Mouse (Mus musculus) CH12.LX (cell line): Measurements from ENCODE around the gene Atmin. TPM values are rescaled to one million over a fixed set of nuclear protein-coding genes. Genes with fewer than 3 reads are reported as not detected.

Source experiments
- DNase-seq: peaks from one replicate; pipeline ENCODE4 v3.0.0-alpha.2; 2013; ENCODE audit errors: extremely low read depth
- H3K27ac ChIP-seq: 2 replicates; pipeline ENCODE4 v1.5.1; 2012; ENCODE audit warnings: low read depth, mild to moderate bottlenecking, control low read depth, moderate library complexity; ENCODE audit not compliant: insufficient read depth
- H3K27me3 ChIP-seq: replicated peaks from 2 replicates; pipeline ENCODE3; 2012; ENCODE audit warnings: inconsistent platforms
- H3K36me3 ChIP-seq, 2 experiments: replicated peaks in 1 of 2; 2 replicates each; pipeline versions ENCODE3 to v1.6.1; 2012; ENCODE audit warnings: inconsistent platforms in 1 of 2, low read length in 1 of 2, mild to moderate bottlenecking in 1 of 2, mixed read lengths in 1 of 2, moderate library complexity in 1 of 2; ENCODE audit not compliant: control insufficient read depth in 1 of 2, insufficient read depth in 1 of 2
- H3K4me1 ChIP-seq, 2 experiments: 2 replicates each; pipeline ENCODE4 v1.6.1; 2012; ENCODE audit warnings: inconsistent platforms in 1 of 2, moderate library complexity in 1 of 2; ENCODE audit not compliant: insufficient read depth in 2 of 2, control insufficient read depth in 1 of 2
- H3K4me2 ChIP-seq: 2 replicates; pipeline ENCODE4 v1.6.1; 2012; ENCODE audit warnings: low read depth, mild to moderate bottlenecking, control low read depth; ENCODE audit not compliant: poor library complexity, insufficient read depth, severe bottlenecking
- H3K4me3 ChIP-seq, 3 experiments: fragments of 150-350 bp in 1 of 3; sonication (generic) in 1 of 3; replicated peaks in 1 of 3; 2 replicates each; pipeline versions ENCODE3 to v1.5.1; 2011 to 2012; ENCODE audit warnings: low read depth in 2 of 3, low read length in 2 of 3, mild to moderate bottlenecking in 2 of 3, moderate library complexity in 2 of 3, control low read depth in 1 of 3, improper control_type of control experiment in 1 of 3, inconsistent platforms in 1 of 3, mixed read lengths in 1 of 3; ENCODE audit not compliant: poor library complexity in 1 of 3
- H3K79me2 ChIP-seq: replicated peaks from 2 replicates; pipeline ENCODE4 v1.6.1; 2012; ENCODE audit warnings: mild to moderate bottlenecking, moderate library complexity; ENCODE audit not compliant: control insufficient read depth, poor library complexity, insufficient read depth, severe bottlenecking; ENCODE audit errors: extremely low read depth
- H3K9ac ChIP-seq: 2 replicates; pipeline ENCODE4 v1.6.1; 2012; ENCODE audit warnings: low read depth, mild to moderate bottlenecking, control low read depth, moderate library complexity; ENCODE audit not compliant: insufficient read depth
- H3K9me3 ChIP-seq: replicated peaks from 2 replicates; pipeline ENCODE3; 2012; ENCODE audit warnings: low read length, inconsistent platforms, mixed read lengths
- BHLHE40 ChIP-seq: IDR thresholded peaks from 2 replicates; pipeline ENCODE4 v1.6.1; 2011; ENCODE audit warnings: mild to moderate bottlenecking, low read depth, low read length, improper control_type of control experiment
- CHD1 ChIP-seq: IDR thresholded peaks from 2 replicates; pipeline ENCODE4 v1.6.1; 2012; ENCODE audit warnings: low read depth, low read length, improper control_type of control experiment, inconsistent platforms
- CHD2 ChIP-seq: IDR thresholded peaks from 2 replicates; pipeline ENCODE4 v1.6.1; 2011; ENCODE audit warnings: low read length, improper control_type of control experiment
- CTCF ChIP-seq, 2 experiments: IDR thresholded peaks in 1 of 2; conservative IDR thresholded peaks in 1 of 2; 2 replicates each; pipeline ENCODE4 v1.5.1; 2011 to 2012; ENCODE audit warnings: low read depth in 2 of 2, low read length in 2 of 2, improper control_type of control experiment in 1 of 2, inconsistent platforms in 1 of 2, mild to moderate bottlenecking in 1 of 2, moderate library complexity in 1 of 2
- E2F4 ChIP-seq: IDR thresholded peaks from 2 replicates; pipeline ENCODE4 v1.6.1; 2011; ENCODE audit warnings: low read depth, low read length, improper control_type of control experiment; ENCODE audit not compliant: insufficient replicate concordance
- EP300 ChIP-seq: IDR thresholded peaks from 2 replicates; pipeline ENCODE4 v1.6.1; 2011; ENCODE audit warnings: low read length, improper control_type of control experiment
- ETS1 ChIP-seq: conservative IDR thresholded peaks from 2 replicates; pipeline ENCODE4 v1.6.1; 2012; ENCODE audit warnings: low read depth, mild to moderate bottlenecking, inconsistent platforms, low read length, improper control_type of control experiment, moderate library complexity
- IRF4 ChIP-seq: IDR thresholded peaks from 2 replicates; pipeline ENCODE4 v1.6.1; 2014; ENCODE audit warnings: low read depth, mild to moderate bottlenecking, inconsistent platforms, low read length, improper control_type of control experiment
- JUN ChIP-seq: IDR thresholded peaks from 2 replicates; pipeline ENCODE4 v1.6.1; 2011; ENCODE audit warnings: low read depth, mild to moderate bottlenecking, low read length, improper control_type of control experiment, moderate library complexity; ENCODE audit not compliant: insufficient read depth
- MAFK ChIP-seq: IDR thresholded peaks from 2 replicates; pipeline ENCODE4 v1.6.1; 2011; ENCODE audit warnings: low read length, improper control_type of control experiment; ENCODE audit not compliant: insufficient replicate concordance
- MAZ ChIP-seq: IDR thresholded peaks from 2 replicates; pipeline ENCODE4 v1.6.1; 2012; ENCODE audit warnings: low read depth, mild to moderate bottlenecking, inconsistent platforms, low read length, improper control_type of control experiment, moderate library complexity
- MEF2A ChIP-seq: IDR thresholded peaks from 2 replicates; pipeline ENCODE4 v1.6.1; 2014; ENCODE audit warnings: low read depth, mild to moderate bottlenecking, inconsistent platforms, low read length, improper control_type of control experiment, borderline replicate concordance
- POLR2A ChIP-seq: IDR thresholded peaks from 2 replicates; pipeline ENCODE4 v1.6.1; 2011; ENCODE audit warnings: low read depth, mild to moderate bottlenecking, improper control_type of control experiment, low read length
- SIN3A ChIP-seq: IDR thresholded peaks from 2 replicates; pipeline ENCODE4 v1.6.1; 2012; ENCODE audit warnings: low read length, improper control_type of control experiment, inconsistent platforms
- SMC3 ChIP-seq: IDR thresholded peaks from 2 replicates; pipeline ENCODE4 v1.6.1; 2011; ENCODE audit warnings: low read depth, low read length, improper control_type of control experiment
- TBP ChIP-seq: conservative IDR thresholded peaks from 2 replicates; pipeline ENCODE4 v1.6.1; 2011; ENCODE audit warnings: low read depth, low read length, improper control_type of control experiment
- USF1 ChIP-seq: IDR thresholded peaks from 2 replicates; pipeline ENCODE4 v1.6.1; 2014; ENCODE audit warnings: low read depth, mild to moderate bottlenecking, inconsistent platforms, low read length, improper control_type of control experiment
- USF2 ChIP-seq: conservative IDR thresholded peaks from 2 replicates; pipeline ENCODE4 v1.6.1; 2011; ENCODE audit warnings: low read depth, low read length, improper control_type of control experiment
- dilution Hi-C: fragments of 300-500 bp; cut with MboI; formaldehyde crosslinking; loops from 2 replicates; pipeline ENCODE4 v1.14.3; 2020; ENCODE audit warnings: low sequenced_read_pairs; ENCODE audit not compliant: extremely low pct_unique_long_range_greater_than_20kb, extremely low pct_ligation_motif_present
- in situ Hi-C: fragments of 300-500 bp; cut with MboI; formaldehyde crosslinking; loops from 3 replicates; pipeline ENCODE4 v1.14.3; 2019; ENCODE audit warnings: low sequenced_read_pairs, low pct_ligation_motif_present, low pct_unique_long_range_greater_than_20kb, mixed read lengths
- polyA plus RNA-seq: library from polyadenylated mRNA; unstranded; fragments of >175 nt; gene quantifications from 2 replicates; pipeline ENCODE4 v1.2.1, GENCODE M21; 2012; ENCODE audit warnings: low read depth; ENCODE audit not compliant: insufficient read length
- total RNA-seq, 2 experiments: library from RNA; depleted of rRNA; stranded (reverse); fragments of 300-350 nt in 1 of 2; fragments of >200 nt in 1 of 2; gene quantifications; 2 replicates each; pipeline ENCODE4 v1.2.3; 2012 to 2014

The Atmin gene
- total and polyA plus RNA-seq, 3 experiments = 9.3 to 22.0 (median 14.8) TPM

DNA sequence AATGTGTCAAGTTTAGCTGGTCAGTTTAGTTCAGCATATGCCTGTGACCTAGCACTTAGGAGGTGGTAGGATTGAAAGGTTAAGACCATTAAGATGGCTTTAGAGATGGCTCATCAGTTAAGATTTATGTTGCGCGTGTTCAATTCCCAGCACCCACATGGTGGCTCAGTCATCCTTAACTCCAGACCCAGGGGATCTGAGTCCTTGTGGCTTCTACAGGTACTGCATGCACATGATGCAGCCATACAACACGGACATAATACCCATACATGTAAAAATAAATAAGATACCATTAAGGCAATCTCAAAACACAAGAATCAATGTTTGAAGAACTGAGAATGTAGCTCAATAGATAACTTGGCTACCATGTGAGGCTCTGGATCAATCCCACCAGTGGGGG lies 46.6 kb downstream of the Atmin start:
- in situ Hi-C loops = loop anchor here (5.0 to 10.0 kb wide), 2 partner anchors 68 to 485 kb away; partner anchors contain the start of genes Cenpn and Cmc2
- Histone ChIP-seq H3K9ac (no peak overlapping the region), H3K4me3 (no peak overlapping the region), H3K4me2 (no peak overlapping the region), H3K27me3 (no peaks in the 10 kb centered on the region), H3K4me1 (peaks cover 0 to 16% of the 10 kb centered on the region in 2 experiments; a peak in 2 of 4 replicates), H3K79me2 (peaks cover 3% of the 10 kb centered on the region; the same call in 1 of the 2 replicates), H3K27ac (no peak overlapping the region), H3K36me3 (peaks cover 11 to 58% of the 10 kb centered on the region in 2 experiments), H3K9me3 (no peaks in the 10 kb centered on the region)
- TF ChIP-seq JUN (no peak), CTCF (conservative IDR thresholded peaks at IDR 0.05 in 1 of 2, IDR thresholded peaks at IDR 0.05 in 1 of 2; ENCODE audit: low read depth in 2 of 2, low read length in 2 of 2) (peak; percentile 8 to 26; a peak in 2 of 4 replicates)
- no peak for DNase-seq
- dilution Hi-C loops = no loop called here

- Histone ChIP-seq H3K27ac (no peak overlapping the region), H3K9me3 (no peaks in the 10 kb centered on the region), H3K4me2 (no peak overlapping the region), H3K36me3 (peaks cover 11 to 45% of the 10 kb centered on the region in 2 experiments), H3K79me2 (peaks cover 3% of the 10 kb centered on the region; the same call in 1 of the 2 replicates), H3K4me1 (peaks cover 0 to 16% of the 10 kb centered on the region in 2 experiments; a peak in 2 of 4 replicates), H3K27me3 (peaks cover 8% of the 10 kb centered on the region), H3K9ac (no peak overlapping the region), H3K4me3 (no peak overlapping the region)
- in situ Hi-C loops = loop anchor here (5.0 to 10.0 kb wide), 2 partner anchors 69 to 484 kb away; partner anchors contain the start of genes Cenpn and Cmc2
- TF ChIP-seq MAZ = no peak
- dilution Hi-C loops = no loop called here
- DNase-seq = no peak
Observed at GRCm38 (mm10) chr8:116991241-116991640, 48.0 kb downstream of the Atmin start.

DNA sequence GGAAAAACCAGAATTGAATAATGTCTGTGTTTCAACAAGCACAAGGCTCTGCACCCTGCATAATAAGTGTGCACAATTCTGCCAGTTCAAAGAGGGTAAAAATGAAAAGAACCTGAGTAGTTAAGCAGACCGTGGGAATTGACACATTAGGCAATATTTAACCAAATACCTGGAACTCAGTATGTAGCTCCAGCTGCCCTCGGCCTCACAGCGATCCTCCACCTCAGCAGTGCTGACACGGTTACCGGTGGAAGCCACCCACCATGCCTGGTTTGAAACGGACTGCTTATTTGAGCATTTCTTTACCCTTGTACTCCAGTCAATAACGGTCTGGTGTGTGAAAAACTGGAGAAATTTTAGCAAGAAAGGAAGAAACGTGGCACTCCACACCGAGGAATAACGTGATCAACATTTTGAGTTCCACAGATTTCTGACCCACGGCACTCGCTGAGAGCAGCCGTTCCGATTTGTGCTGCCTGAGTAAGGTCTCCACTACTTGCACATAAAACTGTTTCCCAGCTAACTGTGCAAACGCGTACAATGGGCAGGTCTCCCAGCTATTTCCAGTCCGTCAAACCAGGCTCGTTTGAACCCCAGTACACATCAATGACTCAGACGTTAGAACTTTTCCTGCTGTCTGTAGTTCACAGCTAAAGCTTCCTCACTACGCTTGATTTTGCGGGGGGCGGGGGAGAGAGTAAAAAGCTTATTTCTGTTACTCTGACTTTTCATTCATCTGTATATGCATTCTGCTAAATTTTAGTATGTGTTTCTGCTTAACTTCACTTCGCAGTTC lies 49.2 kb downstream of the Atmin start:
- in situ Hi-C loops = loop anchor here (5.0 to 10.0 kb wide), 2 partner anchors 70 to 482 kb away; partner anchors contain the start of genes Cenpn and Cmc2

More for the DNA sequence above, 49.2 kb downstream of the Atmin start:
- H3K27me3 ChIP-seq = peaks cover 11% of the 10 kb centered on the region
- TF ChIP-seq TBP (no peak), EP300 (no peak), SIN3A (no peak), SMC3 (no peak), MEF2A (no peak), USF1 (no peak), POLR2A (no peak), MAFK (no peak), USF2 (no peak), CHD1 (no peak), IRF4 (no peak), ETS1 (no peak), E2F4 (no peak), BHLHE40 (no peak), CHD2 (no peak), CTCF (conservative IDR thresholded peaks at IDR 0.05 in 1 of 2, IDR thresholded peaks at IDR 0.05 in 1 of 2; ENCODE audit: low read depth in 2 of 2, low read length in 2 of 2) (no peak)
- TF ChIP-seq, all 38 proteins: peak for 0
- no peak for DNase-seq
- Histone ChIP-seq H3K4me1 (peaks cover 0 to 16% of the 10 kb centered on the region in 2 experiments; a peak in 2 of 4 replicates), H3K9me3 (no peaks in the 10 kb centered on the region), H3K79me2 (peaks cover 3% of the 10 kb centered on the region; the same call in 1 of the 2 replicates), H3K4me3 (peak overlapping the region; percentile 69 to 94 (median 78)), H3K36me3 (peaks cover 3 to 34% of the 10 kb centered on the region in 2 experiments), H3K27ac (no peak overlapping the region), H3K4me2 (peak overlapping the region; percentile 83), H3K9ac (peak overlapping the region; percentile 47)
- dilution Hi-C loops = no loop called here
